Mouse (Mus musculus) limb, embryonic 14.5 days (tissue): Measurements from ENCODE around the gene Grik2. TPM values are rescaled to one million over a fixed set of nuclear protein-coding genes. Genes with fewer than 3 reads are reported as not detected.

ENCODE experiments used
- ATAC-seq: fragments of 200-750 bp; cut with Nextera tagmentation; 2 replicates; pipeline ENCODE4 v1.8.0; 2017; ENCODE audit warnings: low read depth, moderate number of reproducible peaks, moderate TSS enrichment; ENCODE audit not compliant: low FRiP score
- DNase-seq: peaks from one replicate; pipeline ENCODE4 v3.0.0-alpha.2; 2015; ENCODE audit warnings: low spot score
- H3K27ac ChIP-seq: fragments of 300-500 bp; sonication (generic); replicated peaks from 2 replicates; pipeline ENCODE4 v1.5.1; 2014; ENCODE audit warnings: low read depth, mild to moderate bottlenecking, low read length, moderate library complexity, mixed read lengths
- H3K27me3 ChIP-seq: fragments of 300-500 bp; sonication (generic); 2 replicates; pipeline ENCODE4 v1.6.1; 2014; ENCODE audit warnings: low read length, mixed read lengths; ENCODE audit not compliant: control insufficient read depth, insufficient read depth
- H3K36me3 ChIP-seq: fragments of 300-500 bp; sonication (generic); 2 replicates; pipeline ENCODE4 v1.6.1; 2014; ENCODE audit warnings: mild to moderate bottlenecking, low read length, moderate library complexity, mixed read lengths; ENCODE audit not compliant: control insufficient read depth, insufficient read depth
- H3K4me1 ChIP-seq: fragments of 300-500 bp; sonication (generic); 2 replicates; pipeline ENCODE4 v1.6.1; 2014; ENCODE audit warnings: antibody characterized with exemption, low read length, mixed read lengths; ENCODE audit not compliant: control insufficient read depth, insufficient read depth
- H3K4me2 ChIP-seq: fragments of 300-500 bp; sonication (generic); replicated peaks from 2 replicates; pipeline ENCODE4 v1.6.1; 2014; ENCODE audit warnings: low read depth, mild to moderate bottlenecking, low read length, moderate library complexity; ENCODE audit not compliant: severe bottlenecking
- H3K4me3 ChIP-seq: fragments of 300-500 bp; sonication (generic); replicated peaks from 2 replicates; pipeline ENCODE4 v1.5.1; 2014; ENCODE audit warnings: low read length
- H3K9ac ChIP-seq: fragments of 300-500 bp; sonication (generic); 2 replicates; pipeline ENCODE4 v1.6.1; 2014; ENCODE audit warnings: mild to moderate bottlenecking, low read depth, low read length, moderate library complexity; ENCODE audit not compliant: severe bottlenecking
- H3K9me3 ChIP-seq: fragments of 300-500 bp; sonication (generic); 2 replicates; pipeline ENCODE4 v1.6.1; 2016; ENCODE audit warnings: low read length; ENCODE audit not compliant: control insufficient read depth
- POLR2A ChIP-seq: fragments of 200-500 bp; IDR thresholded peaks from 2 replicates; pipeline ENCODE4 v1.8.0; 2012; ENCODE audit warnings: inconsistent platforms, mild to moderate bottlenecking, moderate library complexity, borderline replicate concordance; ENCODE audit not compliant: insufficient read depth, insufficient read length; ENCODE audit errors: extremely low read depth
- WGBS: fragments of 180-500 bp; shearing (Covaris S2); extraction: QIAGEN DNeasy Blood & Tissue Kit; methylation state at CpG from one replicate; pipeline ENCODE4 v1.1.7; 2014; 5-methylcytosine and 5-hydroxymethylcytosine counted together
- polyA plus RNA-seq, 2 experiments: library from polyadenylated mRNA; depleted of rRNA in 1 of 2; stranded (reverse) in 1 of 2; unstranded in 1 of 2; fragments of >200 nt; fragmentation: Nextera tagmentation in 1 of 2; extraction: Ambion mirVana in 1 of 2; gene quantifications; 2 replicates each; pipeline versions ENCODE4 v1.2.1 to v1.2.3; 2012 to 2014

Grik2 gene
- polyA plus RNA-seq, 2 experiments: 2.7 to 3.5 TPM

- Histone ChIP-seq H3K9me3 (no peaks in the 10 kb centered on the region), H3K4me2 (no peak overlapping the region), H3K27me3 (no peaks in the 10 kb centered on the region), H3K4me3 (no peak overlapping the region), H3K9ac (no peak overlapping the region), H3K36me3 (no peaks in the 10 kb centered on the region), H3K4me1 (no peaks in the 10 kb centered on the region), H3K27ac (no peak overlapping the region)
- ATAC-seq (no peak), DNase-seq (no peak)
- TF ChIP-seq POLR2A: no peak
- WGBS: 35% methylated on average over 2 of the region's 2 CpGs
These were observed 406.7 kb downstream of the Grik2 start for GRCm38 (mm10) chr10:49381852-49382251.

- DNase-seq (no peak), ATAC-seq (no peak)
- H3K27me3 ChIP-seq: no peaks in the 10 kb centered on the region
- no peaks in the 10 kb centered on the region for H3K4me1 ChIP-seq
- no peaks in the 10 kb centered on the region for H3K36me3 ChIP-seq
- TF ChIP-seq POLR2A: no peak
- no peak overlapping the region for H3K4me2 ChIP-seq
- H3K9me3 ChIP-seq: no peaks in the 10 kb centered on the region
- 76% methylated on average over 2 of the region's 2 CpGs for WGBS
- H3K27ac ChIP-seq: no peak overlapping the region
- no peak overlapping the region for H3K9ac ChIP-seq
- H3K4me3 ChIP-seq: no peak overlapping the region
These were observed 420.0 kb downstream of the Grik2 start for GRCm38 (mm10) chr10:49368601-49369000.

- ATAC-seq (no peak), DNase-seq (no peak)
- H3K27ac ChIP-seq: no peak overlapping the region
- TF ChIP-seq POLR2A: no peak
- no peaks in the 10 kb centered on the region for H3K9me3 ChIP-seq
- H3K4me3 ChIP-seq: no peak overlapping the region
- no peaks in the 10 kb centered on the region for H3K36me3 ChIP-seq
- H3K4me2 ChIP-seq: no peak overlapping the region
- no peaks in the 10 kb centered on the region for H3K4me1 ChIP-seq
- H3K9ac ChIP-seq: no peak overlapping the region
- H3K27me3 ChIP-seq: no peaks in the 10 kb centered on the region
These were observed 423.3 kb downstream of the Grik2 start for GRCm38 (mm10) chr10:49365262-49365661.

DNA sequence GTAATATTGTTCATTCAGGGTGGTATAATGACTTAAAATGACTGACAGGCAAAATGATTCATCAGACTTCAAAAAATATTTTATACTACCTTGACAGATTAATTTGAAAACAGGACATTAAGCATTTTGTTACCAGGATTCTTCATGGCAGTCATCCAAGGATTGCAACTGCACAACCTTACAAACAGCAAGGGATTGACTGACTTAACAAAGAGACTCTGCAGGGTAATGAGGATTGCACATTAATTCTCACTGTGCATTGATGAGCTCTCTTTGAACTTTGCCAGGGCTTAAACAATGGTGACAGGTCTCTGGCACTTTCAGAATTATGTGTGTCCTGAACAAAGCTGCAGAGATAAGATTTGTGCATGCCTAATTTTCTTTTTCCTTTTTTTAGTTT lies 466.2 kb downstream of the Grik2 start:
- Histone ChIP-seq H3K9ac (no peak overlapping the region), H3K27me3 (no peaks in the 10 kb centered on the region), H3K36me3 (no peaks in the 10 kb centered on the region), H3K4me3 (no peak overlapping the region), H3K27ac (no peak overlapping the region), H3K4me1 (no peaks in the 10 kb centered on the region), H3K4me2 (no peak overlapping the region), H3K9me3 (no peaks in the 10 kb centered on the region)
- ATAC-seq: no peak
- DNase-seq: no peak
- no peak for TF ChIP-seq POLR2A

GRCm38 (mm10) chr10:49319880-49320279 lies 468.7 kb downstream of the Grik2 start:
- no peak for TF ChIP-seq POLR2A

More at GRCm38 (mm10) chr10:49319880-49320279, 468.7 kb downstream of the Grik2 start:
- ATAC-seq (no peak), DNase-seq (no peak)
- Histone ChIP-seq H3K9ac (no peak overlapping the region), H3K36me3 (no peaks in the 10 kb centered on the region), H3K4me3 (no peak overlapping the region), H3K4me2 (no peak overlapping the region), H3K27me3 (no peaks in the 10 kb centered on the region), H3K9me3 (no peaks in the 10 kb centered on the region), H3K27ac (no peak overlapping the region), H3K4me1 (no peaks in the 10 kb centered on the region)
- WGBS: 78% methylated on average over 2 of the region's 2 CpGs
